Mouse (Mus musculus): ENCODE results near the gene Hoxb8. TPM values are rescaled to one million over a fixed set of nuclear protein-coding genes. Genes with fewer than 3 reads are reported as not detected.

Hoxb8 gene
- polyA plus RNA-seq, 1 experiment from 2014 or later, result 0.71 TPM

- no peak overlapping the region for H3K4me2 ChIP-seq (ENCODE audit: low read depth, low read length)
- H3K4me3 ChIP-seq (ENCODE audit: low read length), result no peak overlapping the region
- no peak overlapping the region for H3K9ac ChIP-seq (ENCODE audit: low read depth, low read length)
- H3K27ac ChIP-seq (ENCODE audit: low read length), result no peak overlapping the region
- ATAC-seq, result no peak
- no peaks in the 10 kb centered on the region for H3K9me3 ChIP-seq (ENCODE audit: control insufficient read depth, low read length)
- 3% methylated on average over 14 of the region's 14 CpGs for WGBS
- H3K27me3 ChIP-seq (replicated peaks; ENCODE audit: control insufficient read depth, insufficient read depth, low read length), result peaks cover 86% of the 10 kb centered on the region
- H3K36me3 ChIP-seq (ENCODE audit: control insufficient read depth, insufficient read depth, low read length), result no peaks in the 10 kb centered on the region
- peaks cover 3% of the 10 kb centered on the region for H3K4me1 ChIP-seq (ENCODE audit: control insufficient read depth, insufficient read depth, low read length)
These were observed 25.7 kb upstream of the Hoxb8 start for GRCm38 (mm10) chr11:96255996-96256445.

- Histone ChIP-seq H3K9me3 (ENCODE audit: control insufficient read depth, low read length) (no peaks in the 10 kb centered on the region), H3K9ac (ENCODE audit: low read depth, low read length) (no peak overlapping the region), H3K27ac (ENCODE audit: low read length) (no peak overlapping the region), H3K36me3 (ENCODE audit: control insufficient read depth, insufficient read depth, low read length) (no peaks in the 10 kb centered on the region), H3K4me2 (ENCODE audit: low read depth, low read length) (no peak overlapping the region), H3K4me1 (ENCODE audit: control insufficient read depth, insufficient read depth, low read length) (peaks cover 5% of the 10 kb centered on the region; the same call in 1 of the 2 replicates), H3K4me3 (ENCODE audit: low read length) (no peak overlapping the region), H3K27me3 (replicated peaks; ENCODE audit: control insufficient read depth, insufficient read depth, low read length) (peaks cover 88% of the 10 kb centered on the region)
- ATAC-seq, result no peak
- WGBS, result 28% methylated on average over 2 of the region's 2 CpGs
These were observed 24.6 kb upstream of the Hoxb8 start for GRCm38 (mm10) chr11:96257141-96257540.

DNA sequence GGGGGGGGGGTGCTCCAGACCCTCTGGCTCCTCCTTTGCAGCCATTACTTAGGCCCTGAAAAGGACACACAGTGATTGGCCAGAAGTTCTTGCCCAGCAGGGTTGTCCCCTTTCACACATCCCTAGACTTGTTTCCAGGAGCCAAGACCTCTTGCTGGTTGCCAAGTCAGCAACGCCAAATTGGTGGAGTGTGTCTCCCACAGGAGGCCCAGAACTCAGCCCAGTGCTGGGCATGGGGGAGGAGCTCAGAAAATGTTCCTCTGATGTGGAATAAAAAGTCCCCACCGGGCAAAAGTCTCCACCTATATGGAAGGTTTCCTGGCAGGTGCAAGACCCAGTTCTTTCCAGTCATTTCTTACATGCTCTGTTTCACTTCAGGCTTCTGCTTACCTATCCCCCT lies 22.7 kb upstream of the Hoxb8 start:
- no peak for ATAC-seq
- Histone ChIP-seq H3K36me3 (ENCODE audit: control insufficient read depth, insufficient read depth, low read length) (no peaks in the 10 kb centered on the region), H3K4me2 (ENCODE audit: low read depth, low read length) (no peak overlapping the region), H3K4me1 (ENCODE audit: control insufficient read depth, insufficient read depth, low read length) (peaks cover 5% of the 10 kb centered on the region; the same call in 1 of the 2 replicates), H3K9ac (ENCODE audit: low read depth, low read length) (no peak overlapping the region), H3K9me3 (ENCODE audit: control insufficient read depth, low read length) (no peaks in the 10 kb centered on the region), H3K27me3 (replicated peaks; ENCODE audit: control insufficient read depth, insufficient read depth, low read length) (peaks cover 87% of the 10 kb centered on the region), H3K4me3 (ENCODE audit: low read length) (no peak overlapping the region), H3K27ac (ENCODE audit: low read length) (peak overlapping the region; percentile 25; the same call in 1 of the 2 replicates)
- WGBS, result 16% methylated on average over 2 of the region's 2 CpGs

GRCm38 (mm10) chr11:96259511-96259910 lies 22.2 kb upstream of the Hoxb8 start:
- Histone ChIP-seq H3K9me3 (ENCODE audit: control insufficient read depth, low read length) (no peaks in the 10 kb centered on the region), H3K4me1 (ENCODE audit: control insufficient read depth, insufficient read depth, low read length) (peaks cover 5% of the 10 kb centered on the region; the same call in 1 of the 2 replicates), H3K4me3 (ENCODE audit: low read length) (no peak overlapping the region), H3K4me2 (ENCODE audit: low read depth, low read length) (no peak overlapping the region), H3K27ac (ENCODE audit: low read length) (no peak overlapping the region), H3K36me3 (ENCODE audit: control insufficient read depth, insufficient read depth, low read length) (no peaks in the 10 kb centered on the region), H3K27me3 (replicated peaks; ENCODE audit: control insufficient read depth, insufficient read depth, low read length) (peaks cover 87% of the 10 kb centered on the region), H3K9ac (ENCODE audit: low read depth, low read length) (no peak overlapping the region)
- WGBS, result 0% methylated on average over 1 of the region's 1 CpGs
- ATAC-seq, result peak; percentile 45; the same call in 1 of the 2 replicates

- Histone ChIP-seq H3K4me2 (ENCODE audit: low read depth, low read length) (0 out of 2 replicates have a peak overlapping the region, but pooled peaks have one; percentile 14), H3K4me1 (ENCODE audit: control insufficient read depth, insufficient read depth, low read length) (peaks cover 5% of the 10 kb centered on the region; the same call in 1 of the 2 replicates), H3K4me3 (ENCODE audit: low read length) (no peak overlapping the region), H3K27me3 (replicated peaks; ENCODE audit: control insufficient read depth, insufficient read depth, low read length) (peaks cover 88% of the 10 kb centered on the region), H3K9me3 (ENCODE audit: control insufficient read depth, low read length) (no peaks in the 10 kb centered on the region), H3K36me3 (ENCODE audit: control insufficient read depth, insufficient read depth, low read length) (no peaks in the 10 kb centered on the region), H3K27ac (ENCODE audit: low read length) (no peak overlapping the region), H3K9ac (ENCODE audit: low read depth, low read length) (no peak overlapping the region)
- ATAC-seq, result no peak
- WGBS, result 2% methylated on average over 23 of the region's 23 CpGs
These were observed 21.3 kb upstream of the Hoxb8 start for GRCm38 (mm10) chr11:96260310-96260970.

DNA sequence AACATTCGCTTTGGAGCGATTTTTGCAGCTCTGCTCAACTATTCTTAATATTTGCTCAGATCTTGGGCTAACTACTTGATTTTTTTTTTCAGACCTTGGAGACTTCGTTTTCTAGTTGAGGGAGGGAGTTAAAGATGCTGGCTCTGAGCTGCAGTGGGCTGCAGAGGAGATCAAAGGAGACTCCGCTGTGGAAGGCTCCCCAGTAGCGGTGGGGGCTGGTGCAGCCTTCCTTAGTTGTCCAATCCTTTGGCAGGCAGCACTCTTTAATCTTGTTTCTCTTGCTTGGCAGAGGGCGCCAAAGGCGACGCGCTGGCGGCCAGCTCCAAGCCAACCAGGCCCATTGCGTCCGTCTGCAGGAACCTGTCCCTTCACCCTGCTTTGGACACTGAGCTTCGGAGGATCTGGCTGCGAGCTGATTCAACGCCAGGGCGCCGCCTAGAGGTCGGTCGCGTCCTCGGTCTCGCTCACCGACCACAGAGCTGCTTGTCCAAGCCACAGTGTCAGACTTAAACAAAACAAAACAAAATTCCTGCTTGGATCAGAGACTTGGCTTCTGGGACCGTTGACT lies 20.3 kb upstream of the Hoxb8 start:
- WGBS, result 3% methylated on average over 24 of the region's 24 CpGs
- H3K27ac ChIP-seq (ENCODE audit: low read length), result no peak overlapping the region
- H3K4me1 ChIP-seq (ENCODE audit: control insufficient read depth, insufficient read depth, low read length), result peaks cover 5% of the 10 kb centered on the region; the same call in 1 of the 2 replicates
- H3K4me2 ChIP-seq (ENCODE audit: low read depth, low read length), result no peak overlapping the region
- H3K9me3 ChIP-seq (ENCODE audit: control insufficient read depth, low read length), result no peaks in the 10 kb centered on the region
- no peak overlapping the region for H3K4me3 ChIP-seq (ENCODE audit: low read length)
- no peak overlapping the region for H3K9ac ChIP-seq (ENCODE audit: low read depth, low read length)
- 0 out of 2 replicates have a peak, but pooled peaks have one; percentile 34 for ATAC-seq
- H3K36me3 ChIP-seq (ENCODE audit: control insufficient read depth, insufficient read depth, low read length), result no peaks in the 10 kb centered on the region
- peaks cover 87% of the 10 kb centered on the region for H3K27me3 ChIP-seq (replicated peaks; ENCODE audit: control insufficient read depth, insufficient read depth, low read length)

DNA sequence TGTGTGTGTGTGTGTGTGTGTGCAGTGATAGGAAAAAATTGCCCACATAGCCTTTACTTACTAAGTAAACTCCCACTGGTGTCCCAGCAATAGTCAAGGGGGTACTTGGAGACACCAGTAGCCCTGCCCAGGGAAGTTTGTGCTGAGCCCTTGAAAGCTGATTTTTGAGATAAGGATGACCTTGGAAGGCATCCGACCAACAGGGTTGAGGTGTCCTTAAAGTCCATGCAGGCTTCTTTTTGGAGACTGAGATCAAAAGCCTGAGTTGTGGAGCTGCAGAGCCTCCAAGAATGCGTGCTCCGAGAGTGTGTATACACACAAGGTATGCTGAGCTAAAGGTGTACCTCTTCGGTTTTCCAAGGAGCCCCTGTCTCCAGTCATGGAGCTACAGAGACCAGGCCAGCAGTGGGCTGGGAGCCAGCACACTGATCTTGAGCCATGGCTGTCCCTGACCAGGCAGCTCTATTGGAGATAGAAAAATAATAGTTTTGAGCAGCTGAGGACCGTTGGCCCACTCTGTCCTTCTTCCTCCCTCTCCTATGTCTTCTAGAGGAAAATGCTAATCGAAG lies 19.4 kb upstream of the Hoxb8 start:
- H3K4me1 ChIP-seq (ENCODE audit: control insufficient read depth, insufficient read depth, low read length), result peaks cover 5% of the 10 kb centered on the region; the same call in 1 of the 2 replicates
- H3K4me3 ChIP-seq (ENCODE audit: low read length), result no peak overlapping the region
- H3K9ac ChIP-seq (ENCODE audit: low read depth, low read length), result no peak overlapping the region
- 12% methylated on average over 6 of the region's 6 CpGs for WGBS
- no peaks in the 10 kb centered on the region for H3K36me3 ChIP-seq (ENCODE audit: control insufficient read depth, insufficient read depth, low read length)
- H3K27me3 ChIP-seq (replicated peaks; ENCODE audit: control insufficient read depth, insufficient read depth, low read length), result peaks cover 88% of the 10 kb centered on the region
- no peak overlapping the region for H3K27ac ChIP-seq (ENCODE audit: low read length)
- no peaks in the 10 kb centered on the region for H3K9me3 ChIP-seq (ENCODE audit: control insufficient read depth, low read length)
- no peak for ATAC-seq
- no peak overlapping the region for H3K4me2 ChIP-seq (ENCODE audit: low read depth, low read length)

DNA sequence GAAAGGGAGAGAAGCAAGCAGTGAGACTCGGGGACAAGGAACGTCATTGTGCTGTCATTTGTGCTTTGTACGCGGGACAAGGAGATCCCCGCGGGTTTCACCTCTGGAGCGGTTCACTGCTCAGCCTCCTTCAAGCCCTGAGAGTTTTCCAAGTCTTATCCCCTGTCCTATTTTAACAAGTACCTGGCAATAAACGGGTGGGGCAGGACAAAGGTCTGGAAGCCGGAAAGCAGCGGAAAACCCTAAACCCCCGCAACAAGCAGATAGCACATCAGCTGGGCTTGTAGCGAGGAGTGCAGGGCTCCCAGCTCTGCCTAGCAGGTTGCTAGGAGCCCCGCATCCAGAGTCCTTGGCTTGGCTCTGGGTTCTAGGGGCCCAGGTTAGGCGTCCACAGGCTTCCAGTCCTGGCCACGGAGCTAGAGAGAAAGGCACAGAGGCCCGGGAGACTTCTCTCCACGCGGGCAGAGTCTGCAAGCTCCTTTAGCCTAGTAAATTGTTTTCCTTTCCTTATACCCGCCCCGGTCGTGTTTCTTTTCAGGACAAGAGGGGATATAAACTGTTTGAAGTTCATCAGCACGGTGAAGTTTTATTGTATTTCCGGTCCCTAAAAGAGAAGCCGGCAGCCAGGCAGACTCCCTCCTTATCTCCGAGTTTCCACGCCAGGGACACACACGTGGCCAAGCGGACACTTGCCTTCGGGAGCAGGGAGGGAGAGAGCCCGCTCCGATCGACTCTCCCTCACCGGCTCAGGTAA lies 17.9 kb upstream of the Hoxb8 start:
- Histone ChIP-seq H3K27me3 (replicated peaks; ENCODE audit: control insufficient read depth, insufficient read depth, low read length) (peaks cover 88% of the 10 kb centered on the region), H3K4me2 (ENCODE audit: low read depth, low read length) (no peak overlapping the region; the same call in 1 of the 2 replicates), H3K36me3 (ENCODE audit: control insufficient read depth, insufficient read depth, low read length) (no peaks in the 10 kb centered on the region), H3K4me1 (ENCODE audit: control insufficient read depth, insufficient read depth, low read length) (peaks cover 5% of the 10 kb centered on the region; the same call in 1 of the 2 replicates), H3K9me3 (ENCODE audit: control insufficient read depth, low read length) (no peaks in the 10 kb centered on the region), H3K27ac (ENCODE audit: low read length) (no peak overlapping the region), H3K4me3 (ENCODE audit: low read length) (no peak overlapping the region), H3K9ac (ENCODE audit: low read depth, low read length) (no peak overlapping the region)
- ATAC-seq, result no peak
- 2% methylated on average over 33 of the region's 33 CpGs for WGBS
